Mouse (Mus musculus) left cerebral cortex, adult 18-20 months (tissue): Measurements from ENCODE around the gene H2al1h. TPM values are rescaled to one million over a fixed set of nuclear protein-coding genes. Genes with fewer than 3 reads are reported as not detected.
"Not testable (repeated sequence)": the region's sequence is repeated elsewhere in the genome, so short reads cannot be mapped to it uniquely, and the experiment has no call there.

ENCODE experiments used
- DNase-seq, 2 experiments: peaks; one replicate each; pipeline ENCODE4 v3.0.0; 2021 to 2022; ENCODE audit warnings: low spot score in 2 of 2, mixed read lengths in 1 of 2
- long read RNA-seq, 2 experiments: library from polyadenylated mRNA; stranded (forward); transcript quantifications; one replicate each; pipeline ENCODE4 v2.0.0; 2021
- total RNA-seq, 2 experiments: library from RNA; stranded (reverse); gene quantifications; 2 replicates each; pipeline ENCODE4 v1.2.3; 2021

Gene H2al1h
- total RNA-seq, result not detected
- long read RNA-seq, experiment 1, result 0 reads
- long read RNA-seq, experiment 2, result 0 reads

DNA sequence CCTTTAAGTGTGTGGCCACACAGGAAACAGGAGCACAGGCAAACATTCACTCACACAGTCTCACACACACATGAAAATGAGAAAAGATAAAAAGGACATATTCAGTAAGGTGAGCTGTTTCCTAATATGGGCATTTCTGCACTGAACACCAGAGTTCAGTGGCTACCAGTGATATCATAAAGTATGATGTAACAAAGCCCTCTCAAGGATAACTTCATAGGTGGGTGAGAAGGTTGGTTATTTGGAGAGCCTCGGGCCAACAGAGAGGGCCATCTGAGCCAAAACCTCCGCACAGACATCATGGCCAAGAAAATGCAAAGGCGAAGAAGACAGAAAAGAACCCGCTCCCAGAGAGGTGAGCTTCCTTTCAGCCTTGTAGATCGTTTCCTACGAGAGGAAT lies at the start of gene H2al1h:
H2al1h (plus strand) TSS at position 301 of the 400 bp plus-strand sequence.
- not testable (repeated sequence) for DNase-seq

DNA sequence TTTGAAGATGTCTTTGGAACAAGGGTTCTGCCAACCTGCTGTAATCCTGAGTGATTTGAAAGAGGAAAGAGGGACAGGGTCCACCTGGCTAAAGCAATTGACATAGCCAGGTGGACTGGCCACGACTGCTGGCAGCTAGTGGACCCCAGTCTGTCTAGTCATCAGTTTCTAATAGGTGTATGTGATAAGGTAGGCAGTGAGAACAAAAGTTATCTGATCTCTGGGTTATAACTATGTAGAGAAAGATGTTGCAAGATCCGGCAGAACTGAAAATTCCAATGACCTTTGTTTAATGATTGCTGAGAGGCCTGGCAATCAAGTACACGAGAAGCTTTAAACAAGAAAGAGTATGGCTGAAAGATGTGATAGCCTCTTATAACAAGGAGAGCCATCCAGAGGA lies 48.1 kb upstream of the H2al1h start:
- DNase-seq, result no peak

DNA sequence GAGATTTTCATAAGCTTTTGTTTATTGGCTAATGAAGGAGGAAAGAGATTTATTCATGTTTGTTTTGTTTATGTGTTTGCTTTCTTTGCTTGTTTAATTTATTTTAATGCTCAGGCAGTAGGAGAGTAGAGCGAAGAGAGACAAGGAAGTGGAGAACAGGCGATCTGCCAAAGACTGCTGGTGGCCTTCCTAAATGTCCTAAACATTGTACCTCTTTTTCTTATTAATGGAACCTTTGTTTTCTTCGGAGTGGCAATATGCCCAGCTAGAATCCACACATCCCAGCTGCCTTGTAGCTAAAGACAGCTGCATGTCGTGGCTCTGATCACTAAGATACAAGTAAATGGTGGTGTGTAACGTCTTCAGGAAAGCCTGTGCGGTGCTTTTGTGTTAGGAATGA lies 44.2 kb upstream of the H2al1h start:
- DNase-seq, result no peak

DNA sequence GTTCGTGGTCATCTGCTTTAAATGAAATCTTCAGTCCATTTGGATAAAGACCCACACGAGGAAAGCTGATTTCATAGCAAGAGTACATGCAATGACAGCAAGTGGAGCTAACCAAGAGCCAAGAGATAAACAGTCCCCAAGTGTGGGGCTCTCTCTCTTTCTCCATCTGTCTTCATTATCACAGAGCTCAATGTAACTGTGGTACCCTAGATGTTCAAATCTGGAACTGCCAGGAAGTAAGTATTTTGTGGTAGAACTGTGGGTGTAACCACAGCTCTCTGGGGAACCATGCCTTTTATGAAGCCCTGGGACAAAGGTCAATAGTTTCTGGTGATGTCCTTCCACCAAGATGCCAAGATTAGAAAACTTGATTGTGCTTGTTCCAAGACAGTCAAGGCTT lies 40.6 kb upstream of the H2al1h start:
- DNase-seq, result no peak

DNA sequence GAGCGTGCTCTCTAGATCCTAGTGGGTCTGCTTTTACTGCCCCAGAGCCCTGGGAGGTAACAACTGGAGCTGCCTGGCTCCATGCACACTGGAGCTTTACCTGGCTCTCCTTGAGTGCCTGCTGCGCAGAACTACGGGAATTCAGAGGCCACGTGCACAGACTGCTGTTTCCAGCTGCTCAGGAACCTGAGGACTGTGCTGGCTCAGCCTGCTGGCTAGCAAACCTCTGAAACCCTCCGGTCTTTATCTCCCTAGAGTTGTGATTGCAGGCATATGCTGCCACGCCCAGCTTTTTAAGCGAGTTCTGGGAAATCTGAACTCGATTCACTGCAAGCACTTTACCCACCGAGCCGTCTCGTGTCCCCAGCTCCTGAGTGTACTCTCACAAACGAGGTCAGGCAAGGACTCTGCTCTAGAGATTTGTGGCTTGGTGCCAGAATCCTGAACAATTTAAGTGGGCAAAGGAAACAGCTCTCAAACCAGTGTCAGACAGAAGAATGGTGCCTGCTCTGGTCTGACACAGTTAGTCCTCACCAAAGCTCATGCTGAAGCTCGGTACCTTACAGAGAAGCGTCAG lies 32.9 kb upstream of the H2al1h start:
- DNase-seq, result no peak

DNA sequence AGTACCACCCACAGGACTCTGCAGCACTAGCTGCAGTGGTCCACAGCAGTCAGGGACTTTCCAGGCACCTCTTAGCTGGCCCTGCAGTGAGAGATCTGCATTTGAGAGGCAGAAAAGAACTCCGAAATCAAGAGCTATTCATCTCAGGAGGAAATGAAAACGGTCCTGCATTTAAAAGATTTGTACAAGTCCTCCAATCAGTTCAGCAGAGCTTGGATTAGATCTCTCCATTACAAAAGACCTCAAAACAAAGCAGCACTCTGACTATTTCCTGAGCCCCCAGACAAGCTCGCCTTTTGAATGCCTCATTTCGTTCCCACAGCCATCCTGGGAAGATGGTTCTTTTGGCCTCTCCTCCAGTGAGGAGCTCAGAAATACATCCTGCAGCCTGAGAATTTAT lies 32.0 kb upstream of the H2al1h start:
- no peak for DNase-seq

DNA sequence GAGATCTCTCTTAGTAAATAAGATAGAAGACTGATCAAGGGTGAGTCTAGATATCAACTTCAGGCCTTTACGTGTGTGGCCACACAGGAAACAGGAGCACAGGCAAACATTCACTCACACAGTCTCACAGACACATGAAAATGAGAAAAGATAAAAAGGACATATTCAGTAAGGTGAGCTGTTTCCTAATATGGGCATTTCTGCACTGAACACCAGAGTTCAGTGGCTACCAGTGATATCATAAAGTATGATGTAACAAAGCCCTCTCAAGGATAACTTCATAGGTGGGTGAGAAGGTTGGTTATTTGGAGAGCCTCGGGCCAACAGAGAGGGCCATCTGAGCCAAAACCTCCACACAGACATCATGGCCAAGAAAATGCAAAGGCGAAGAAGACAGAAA lies 22.3 kb upstream of the H2al1h start, which contains the start of gene H2al1a:
H2al1a (plus strand) TSS at position 301 of the 400 bp plus-strand sequence.
- DNase-seq, result not testable (repeated sequence)

DNA sequence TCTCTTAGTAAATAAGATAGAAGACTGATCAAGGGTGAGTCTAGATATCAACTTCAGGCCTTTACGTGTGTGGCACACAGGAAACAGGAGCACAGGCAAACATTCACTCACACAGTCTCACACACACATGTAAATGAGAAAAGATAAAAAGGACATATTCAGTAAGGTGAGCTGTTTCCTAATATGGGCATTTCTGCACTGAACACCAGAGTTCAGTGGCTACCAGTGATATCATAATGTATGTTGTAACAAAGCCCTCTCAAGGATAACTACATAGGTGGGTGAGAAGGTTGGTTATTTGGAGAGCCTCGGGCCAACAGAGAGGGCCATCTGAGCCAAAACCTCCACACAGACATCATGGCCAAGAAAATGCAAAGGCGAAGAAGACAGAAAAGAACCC lies 19.2 kb upstream of the H2al1h start, which contains the start of gene H2al1b:
H2al1b (plus strand) TSS at position 301 of the 400 bp plus-strand sequence.
- DNase-seq, result not testable (repeated sequence)

DNA sequence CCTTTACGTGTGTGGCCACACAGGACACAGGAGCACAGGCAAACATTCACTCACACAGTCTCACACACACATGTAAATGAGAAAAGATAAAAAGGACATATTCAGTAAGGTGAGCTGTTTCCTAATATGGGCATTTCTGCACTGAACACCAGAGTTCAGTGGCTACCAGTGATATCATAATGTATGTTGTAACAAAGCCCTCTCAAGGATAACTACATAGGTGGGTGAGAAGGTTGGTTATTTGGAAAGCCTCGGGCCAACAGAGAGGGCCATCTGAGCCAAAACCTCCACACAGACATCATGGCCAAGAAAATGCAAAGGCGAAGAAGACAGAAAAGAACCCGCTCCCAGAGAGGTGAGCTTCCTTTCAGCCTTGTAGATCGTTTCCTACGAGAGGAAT lies 15.9 kb upstream of the H2al1h start, which contains the start of gene H2al1c:
H2al1c (plus strand) TSS at position 301 of the 400 bp plus-strand sequence.
- DNase-seq, result not testable (repeated sequence)

DNA sequence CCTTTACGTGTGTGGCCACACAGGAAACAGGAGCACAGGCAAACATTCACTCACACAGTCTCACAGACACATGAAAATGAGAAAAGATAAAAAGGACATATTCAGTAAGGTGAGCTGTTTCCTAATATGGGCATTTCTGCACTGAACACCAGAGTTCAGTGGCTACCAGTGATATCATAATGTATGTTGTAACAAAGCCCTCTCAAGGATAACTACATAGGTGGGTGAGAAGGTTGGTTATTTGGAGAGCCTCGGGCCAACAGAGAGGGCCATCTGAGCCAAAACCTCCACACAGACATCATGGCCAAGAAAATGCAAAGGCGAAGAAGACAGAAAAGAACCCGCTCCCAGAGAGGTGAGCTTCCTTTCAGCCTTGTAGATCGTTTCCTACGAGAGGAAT lies 12.8 kb upstream of the H2al1h start, which contains the start of gene H2al1d:
H2al1d (plus strand) TSS at position 301 of the 400 bp plus-strand sequence.
- DNase-seq, result not testable (repeated sequence)

DNA sequence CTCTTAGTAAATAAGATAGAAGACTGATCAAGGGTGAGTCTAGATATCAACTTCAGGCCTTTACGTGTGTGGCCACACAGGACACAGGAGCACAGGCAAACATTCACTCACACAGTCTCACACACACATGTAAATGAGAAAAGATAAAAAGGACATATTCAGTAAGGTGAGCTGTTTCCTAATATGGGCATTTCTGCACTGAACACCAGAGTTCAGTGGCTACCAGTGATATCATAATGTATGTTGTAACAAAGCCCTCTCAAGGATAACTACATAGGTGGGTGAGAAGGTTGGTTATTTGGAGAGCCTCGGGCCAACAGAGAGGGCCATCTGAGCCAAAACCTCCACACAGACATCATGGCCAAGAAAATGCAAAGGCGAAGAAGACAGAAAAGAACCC lies 9.7 kb upstream of the H2al1h start, which contains the start of gene H2al1e:
H2al1e (plus strand) TSS at position 301 of the 400 bp plus-strand sequence.
- DNase-seq, result not testable (repeated sequence)

DNA sequence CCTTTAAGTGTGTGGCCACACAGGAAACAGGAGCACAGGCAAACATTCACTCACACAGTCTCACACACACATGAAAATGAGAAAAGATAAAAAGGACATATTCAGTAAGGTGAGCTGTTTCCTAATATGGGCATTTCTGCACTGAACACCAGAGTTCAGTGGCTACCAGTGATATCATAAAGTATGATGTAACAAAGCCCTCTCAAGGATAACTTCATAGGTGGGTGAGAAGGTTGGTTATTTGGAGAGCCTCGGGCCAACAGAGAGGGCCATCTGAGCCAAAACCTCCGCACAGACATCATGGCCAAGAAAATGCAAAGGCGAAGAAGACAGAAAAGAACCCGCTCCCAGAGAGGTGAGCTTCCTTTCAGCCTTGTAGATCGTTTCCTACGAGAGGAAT lies 6.4 kb upstream of the H2al1h start, which contains the start of gene H2al1f:
H2al1f (plus strand) TSS at position 301 of the 400 bp plus-strand sequence.
- DNase-seq, result not testable (repeated sequence)

DNA sequence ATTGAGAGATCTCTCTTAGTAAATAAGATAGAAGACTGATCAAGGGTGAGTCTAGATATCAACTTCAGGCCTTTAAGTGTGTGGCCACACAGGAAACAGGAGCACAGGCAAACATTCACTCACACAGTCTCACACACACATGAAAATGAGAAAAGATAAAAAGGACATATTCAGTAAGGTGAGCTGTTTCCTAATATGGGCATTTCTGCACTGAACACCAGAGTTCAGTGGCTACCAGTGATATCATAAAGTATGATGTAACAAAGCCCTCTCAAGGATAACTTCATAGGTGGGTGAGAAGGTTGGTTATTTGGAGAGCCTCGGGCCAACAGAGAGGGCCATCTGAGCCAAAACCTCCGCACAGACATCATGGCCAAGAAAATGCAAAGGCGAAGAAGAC lies 3.3 kb upstream of the H2al1h start, which contains the start of gene H2al1g:
H2al1g (plus strand) TSS at position 301 of the 400 bp plus-strand sequence.
- DNase-seq, result not testable (repeated sequence)

DNA sequence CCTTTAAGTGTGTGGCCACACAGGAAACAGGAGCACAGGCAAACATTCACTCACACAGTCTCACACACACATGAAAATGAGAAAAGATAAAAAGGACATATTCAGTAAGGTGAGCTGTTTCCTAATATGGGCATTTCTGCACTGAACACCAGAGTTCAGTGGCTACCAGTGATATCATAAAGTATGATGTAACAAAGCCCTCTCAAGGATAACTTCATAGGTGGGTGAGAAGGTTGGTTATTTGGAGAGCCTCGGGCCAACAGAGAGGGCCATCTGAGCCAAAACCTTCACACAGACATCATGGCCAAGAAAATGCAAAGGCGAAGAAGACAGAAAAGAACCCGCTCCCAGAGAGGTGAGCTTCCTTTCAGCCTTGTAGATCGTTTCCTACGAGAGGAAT lies 3.1 kb downstream of the H2al1h start, which contains the start of gene H2al1i:
H2al1i (plus strand) TSS at position 301 of the 400 bp plus-strand sequence.
- not testable (repeated sequence) for DNase-seq

DNA sequence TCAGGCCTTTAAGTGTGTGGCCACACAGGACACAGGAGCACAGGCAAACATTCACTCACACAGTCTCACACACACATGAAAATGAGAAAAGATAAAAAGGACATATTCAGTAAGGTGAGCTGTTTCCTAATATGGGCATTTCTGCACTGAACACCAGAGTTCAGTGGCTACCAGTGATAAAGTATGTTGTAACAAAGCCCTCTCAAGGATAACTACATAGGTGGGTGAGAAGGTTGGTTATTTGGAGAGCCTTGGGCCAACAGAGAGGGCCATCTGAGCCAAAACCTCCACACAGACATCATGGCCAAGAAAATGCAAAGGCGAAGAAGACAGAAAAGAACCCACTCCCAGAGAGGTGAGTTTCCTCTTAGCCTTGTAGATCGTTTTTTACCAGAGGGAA lies 6.2 kb downstream of the H2al1h start, which contains the start of gene H2al1j:
H2al1j (plus strand) TSS at position 301 of the 400 bp plus-strand sequence.
- DNase-seq, result not testable (repeated sequence)

DNA sequence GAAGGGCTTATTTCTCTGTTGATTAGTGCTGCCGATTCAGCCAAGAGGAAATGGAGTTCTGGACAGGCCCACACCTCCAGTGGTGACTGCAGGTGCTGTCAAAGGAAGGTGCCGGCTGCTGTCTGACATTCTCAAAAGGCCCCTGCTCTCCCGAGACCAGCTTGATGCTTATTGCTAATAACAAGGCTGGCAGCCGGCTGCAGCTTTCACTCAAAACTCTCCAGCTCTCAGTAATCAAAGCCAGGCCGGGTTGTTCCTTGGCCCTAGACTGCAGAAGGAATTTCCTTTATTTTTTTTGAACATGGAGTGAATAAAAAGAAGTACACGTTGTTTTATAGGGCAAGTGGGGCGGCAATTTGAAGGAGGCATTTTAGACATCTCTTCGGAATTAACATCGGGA lies 24.5 kb downstream of the H2al1h start:
- DNase-seq, result no peak

DNA sequence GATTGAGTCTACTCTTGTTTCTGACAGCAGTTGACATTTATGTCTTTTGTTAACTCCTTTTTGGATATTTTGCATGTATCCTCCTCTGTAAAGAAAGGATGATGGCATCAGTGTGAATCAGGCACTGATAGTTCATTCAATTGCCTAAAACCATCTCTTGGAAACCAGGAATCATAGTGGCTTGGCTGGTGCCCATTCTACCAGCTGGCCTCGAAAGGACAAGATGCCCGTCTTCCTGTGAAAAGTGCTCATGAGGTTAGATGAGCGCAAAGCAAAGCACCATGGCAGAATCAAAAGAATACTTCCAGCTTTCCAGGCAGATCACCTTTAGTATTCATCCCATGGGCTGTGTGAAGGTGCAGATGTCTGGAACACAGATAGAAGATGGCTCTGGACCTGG lies 25.5 kb downstream of the H2al1h start:
- no peak for DNase-seq

DNA sequence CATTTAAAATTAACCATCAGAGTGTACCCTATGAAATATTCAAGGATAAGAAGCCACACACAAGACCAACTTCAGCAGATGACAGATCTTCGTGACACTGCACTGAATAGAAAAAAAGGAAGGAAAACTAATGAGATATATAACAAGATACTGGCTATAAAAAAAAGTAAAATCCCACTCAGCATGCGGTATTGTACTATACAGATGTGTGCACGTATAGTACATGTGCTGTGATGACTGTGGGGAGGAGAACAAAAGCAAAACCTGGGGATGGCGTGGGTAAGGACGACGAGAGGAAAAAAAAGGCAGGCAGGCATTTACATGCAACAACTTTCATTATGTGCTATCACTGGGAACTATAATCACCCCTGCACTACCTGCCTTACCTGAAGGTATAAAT lies 39.5 kb downstream of the H2al1h start:
- DNase-seq, result no peak

DNA sequence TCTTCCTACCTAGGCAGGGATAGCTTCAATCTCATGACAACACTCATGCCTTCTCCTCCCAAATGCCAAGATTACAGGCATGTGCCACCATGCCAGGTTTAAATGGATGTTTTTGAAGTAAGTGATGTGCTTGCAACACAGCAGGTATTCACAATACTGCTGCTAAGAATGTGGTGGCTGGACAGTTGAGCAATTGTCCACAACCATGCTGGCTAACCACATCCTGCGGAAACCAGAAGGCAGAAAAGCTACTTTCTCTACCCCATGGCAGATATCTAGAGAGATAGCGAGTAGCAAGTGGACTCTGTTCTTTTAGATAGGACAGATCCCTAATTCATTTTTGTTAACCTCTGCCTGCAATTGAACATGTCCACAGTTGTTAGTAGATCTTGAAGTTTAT lies 40.0 kb downstream of the H2al1h start:
- DNase-seq, result no peak

DNA sequence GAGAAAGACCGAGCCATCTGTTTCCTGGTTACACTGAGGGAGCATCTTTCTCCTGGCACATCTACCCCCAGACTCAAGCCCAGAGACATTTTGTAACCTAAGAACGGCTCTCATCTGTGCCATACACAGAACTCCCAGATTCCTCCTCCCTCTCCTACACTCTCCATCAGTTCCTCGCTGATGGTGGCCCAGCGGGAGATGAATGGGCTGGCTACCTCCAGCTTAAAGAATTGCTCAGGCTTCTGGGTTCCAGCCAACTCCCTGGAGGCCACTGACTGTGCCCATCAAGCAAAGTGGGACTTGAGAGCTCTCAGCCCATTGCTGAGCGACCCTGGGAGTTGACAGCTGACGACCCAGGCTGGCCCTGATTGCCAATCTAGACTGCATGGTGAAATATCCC lies 42.6 kb downstream of the H2al1h start:
- DNase-seq, result no peak

DNA sequence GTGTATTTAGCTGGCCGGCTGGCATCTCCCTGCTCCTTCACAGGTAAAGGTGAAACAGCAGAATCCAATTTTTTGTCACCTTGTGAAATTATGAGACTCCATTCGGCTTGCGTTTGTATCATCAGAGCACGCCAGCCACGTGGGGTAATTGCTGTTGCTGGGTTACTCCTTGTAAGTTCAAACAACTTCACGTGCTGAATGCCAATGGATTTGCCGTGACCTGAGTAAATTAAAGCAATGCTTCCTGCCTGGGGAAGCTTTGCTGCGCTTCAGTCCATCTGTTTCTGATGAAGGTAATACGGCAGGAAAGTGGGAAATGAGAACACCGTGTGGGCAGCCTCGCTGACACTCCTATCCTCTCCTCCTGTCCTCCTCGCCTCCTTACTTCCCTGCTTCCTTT lies 43.9 kb downstream of the H2al1h start:
- DNase-seq, result no peak
